Mouse (Mus musculus): Measurements from ENCODE around the gene Btbd6.

Gene Btbd6

DNA sequence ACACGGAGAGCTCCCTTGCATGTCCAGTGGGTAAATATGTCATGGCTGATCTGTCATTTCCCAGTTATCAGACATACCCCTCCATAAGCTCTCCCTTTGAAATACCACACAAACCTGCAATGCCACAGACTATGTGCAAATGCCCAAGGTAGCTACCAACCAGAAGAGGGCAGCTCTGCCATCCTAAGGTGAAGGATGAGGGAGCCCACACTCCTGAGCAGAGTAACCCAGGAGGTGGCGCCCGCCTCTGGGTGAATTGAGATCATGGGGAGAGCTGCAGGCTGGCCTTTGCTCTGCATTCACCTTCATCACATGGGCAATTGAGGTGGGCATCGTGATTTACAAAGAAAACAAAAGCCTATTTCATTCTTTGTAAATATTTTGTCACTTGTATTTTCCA is 28.7 kb downstream of the Btbd6 start:
- DNase-seq (ENCODE audit: low spot score in 2 of 2), result peak; percentile 73 to 81

DNA sequence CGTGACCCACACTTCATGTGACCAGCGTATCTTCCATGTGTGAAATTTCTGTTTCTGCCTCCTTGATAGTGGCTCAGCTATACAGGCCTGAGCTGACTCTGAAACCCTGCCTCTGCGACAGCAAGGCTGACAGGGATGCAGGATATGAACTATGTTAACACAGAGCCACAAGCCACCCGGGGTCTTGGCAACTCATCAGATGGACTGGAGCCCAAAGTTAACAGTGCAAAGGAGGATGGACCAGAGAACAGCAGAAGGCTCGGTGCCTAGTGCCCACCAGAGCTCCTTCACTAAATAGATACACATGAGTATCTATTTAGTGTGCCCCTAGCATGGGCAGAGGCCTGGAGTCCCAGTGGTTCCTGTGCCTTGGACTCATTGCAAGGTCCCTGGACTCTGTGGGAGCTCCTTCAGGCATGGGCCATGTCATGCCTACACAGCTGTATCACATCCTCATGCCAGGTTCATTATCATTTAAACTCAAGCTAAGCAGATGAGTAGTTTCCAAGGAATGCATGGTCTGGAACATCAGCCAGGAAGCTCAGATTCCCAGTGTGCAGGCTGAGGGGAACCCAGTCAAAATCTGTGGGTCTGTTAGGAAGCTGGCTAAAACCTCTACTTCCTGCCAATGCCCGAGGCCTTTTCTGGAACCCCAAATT is 35.5 kb downstream of the Btbd6 start:
- DNase-seq (ENCODE audit: low spot score in 2 of 2), result no peak

DNA sequence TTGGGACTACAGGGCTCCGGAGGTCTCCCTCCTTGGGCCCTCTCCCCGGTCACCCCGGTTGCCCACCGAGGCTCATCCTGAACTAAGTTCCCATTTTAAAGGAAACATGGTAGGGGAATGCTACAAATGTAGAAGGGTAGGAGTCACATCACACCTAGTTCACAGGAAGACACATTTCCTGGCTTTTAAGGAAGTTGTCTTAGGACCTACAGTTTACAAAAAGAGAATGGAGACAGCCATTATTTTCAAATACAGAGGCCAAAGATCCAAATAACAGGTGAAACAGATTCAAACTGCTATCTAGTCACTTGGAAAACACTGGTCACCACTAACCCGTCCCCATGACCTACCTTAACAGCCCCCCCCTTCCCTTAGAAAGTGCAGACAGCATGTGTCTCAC is 36.2 kb downstream of the Btbd6 start:
- DNase-seq (ENCODE audit: low spot score in 2 of 2), result no peak

DNA sequence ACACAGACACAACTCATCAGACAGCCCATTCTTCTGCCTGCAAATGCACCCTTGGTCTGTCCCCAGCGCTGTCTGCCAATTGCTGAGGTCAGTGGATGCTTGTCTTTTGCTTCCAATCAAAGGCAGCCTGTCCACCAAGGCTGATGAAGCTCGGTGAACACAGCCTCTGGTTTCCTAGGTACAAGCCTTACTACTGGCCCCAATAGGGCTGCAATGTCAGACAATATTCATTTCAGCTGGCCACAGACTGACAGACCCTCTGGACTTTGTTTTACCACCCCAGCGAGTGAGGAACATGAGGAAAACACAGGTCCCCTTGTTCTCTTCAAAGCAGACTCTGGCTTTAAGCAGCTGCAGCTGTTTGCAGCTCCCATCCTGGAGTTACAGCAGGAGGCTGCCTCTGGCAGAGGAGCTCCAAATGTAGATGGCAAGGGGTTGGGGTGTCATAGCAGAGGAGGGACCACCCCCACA is 36.8 kb downstream of the Btbd6 start:
- no peak for DNase-seq (ENCODE audit: low spot score in 2 of 2)

DNA sequence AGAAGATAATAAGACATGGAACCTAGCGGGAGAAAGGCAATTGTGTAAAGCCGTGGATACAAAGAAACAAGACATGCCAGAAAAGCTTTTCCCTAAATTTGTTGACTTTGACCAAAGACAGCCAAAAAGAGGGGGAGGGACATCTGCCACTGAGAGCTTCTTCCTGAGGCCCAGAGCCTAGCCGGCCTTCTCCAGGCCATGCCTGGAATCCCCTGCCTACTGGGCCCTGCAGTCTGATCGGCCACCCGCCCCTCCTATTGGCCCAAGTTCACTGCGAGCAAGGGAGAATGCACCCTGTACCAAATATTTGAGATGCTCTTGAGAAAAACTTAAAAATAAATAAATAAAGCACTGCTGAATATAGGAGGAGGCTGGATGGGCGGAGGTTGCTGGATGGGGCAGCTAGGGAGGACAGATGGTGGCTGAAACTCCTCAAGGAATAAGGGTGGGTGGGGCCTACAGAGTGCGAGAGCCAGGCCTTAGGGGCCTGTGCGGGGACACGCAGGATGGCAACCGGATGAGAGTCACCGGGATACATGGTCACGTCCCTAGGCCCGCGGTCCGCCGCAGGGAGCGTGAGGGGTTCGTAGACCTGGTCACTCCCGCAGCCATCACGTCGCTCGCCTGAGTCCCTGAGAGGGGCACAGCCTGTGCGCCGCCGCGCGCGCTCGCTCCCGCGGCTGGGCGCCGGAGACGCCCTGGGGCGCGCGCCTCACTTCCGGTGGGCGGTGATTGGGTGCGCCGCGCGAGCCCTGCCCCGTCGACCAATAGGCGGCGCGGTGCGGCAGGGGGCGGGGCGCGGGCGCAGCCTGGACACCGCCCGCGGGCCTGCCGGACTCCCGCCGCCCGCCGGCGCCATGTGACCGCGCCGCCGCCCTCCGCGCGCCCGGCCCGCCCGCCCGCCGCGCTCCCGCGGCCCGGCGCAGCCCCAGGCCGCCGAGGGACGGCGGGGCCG is 37.6 kb downstream of the Btbd6 start, which contains the start of gene Pacs2:
Pacs2 (plus strand) TSS at position 905 of the 955 bp plus-strand sequence.
- peak; percentile 79 to 94 for DNase-seq (ENCODE audit: low spot score in 2 of 2)

DNA sequence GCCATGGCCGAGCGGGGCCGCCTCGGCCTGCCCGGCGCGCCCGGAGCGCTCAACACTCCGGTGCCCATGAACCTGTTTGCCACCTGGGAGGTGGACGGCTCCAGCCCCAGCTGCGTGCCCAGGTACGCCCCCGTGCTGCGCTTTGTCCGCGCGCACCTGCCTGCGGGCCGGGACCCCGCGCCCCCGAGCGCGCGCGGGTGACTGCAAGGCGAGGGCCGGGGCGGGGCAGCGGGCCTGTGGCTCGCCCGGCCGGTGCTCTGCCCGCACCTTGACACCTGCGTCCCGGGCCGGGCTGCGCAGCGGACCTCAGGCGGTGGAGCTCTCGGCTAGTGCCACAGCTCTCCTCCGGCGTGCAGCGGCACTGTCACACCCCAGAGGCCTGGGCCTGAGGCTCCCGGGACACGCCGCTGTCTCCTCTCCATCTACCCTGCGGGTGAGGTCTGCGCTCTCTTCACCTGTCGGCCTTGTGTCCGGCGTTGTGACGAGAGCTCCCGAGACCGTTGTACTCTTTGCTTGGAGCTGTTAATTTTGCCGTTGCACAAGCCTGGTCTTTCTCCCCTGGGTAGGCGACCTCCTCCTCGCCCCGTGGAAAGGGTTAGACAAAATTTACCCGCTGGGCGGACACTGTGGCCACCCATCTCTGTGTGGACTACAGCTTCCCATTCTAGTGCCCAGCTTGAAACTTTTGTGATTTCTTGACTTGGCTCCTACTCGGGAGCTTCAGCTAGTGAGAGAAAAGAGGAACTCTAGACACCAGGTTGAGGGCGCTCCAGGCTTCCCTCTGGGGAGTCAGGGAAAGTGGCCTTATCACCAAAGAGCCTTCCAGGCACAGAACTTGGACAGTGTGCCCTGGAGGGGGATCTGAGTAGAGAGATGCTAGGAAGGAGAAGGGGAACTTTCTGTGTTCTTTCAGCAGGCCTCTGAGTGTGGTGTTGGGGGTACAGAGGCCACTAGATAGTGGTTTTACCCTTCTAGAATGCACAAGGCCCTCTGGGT is 38.6 kb downstream of the Btbd6 start:
- peak; percentile 12 to 35 for DNase-seq (ENCODE audit: low spot score in 2 of 2)

DNA sequence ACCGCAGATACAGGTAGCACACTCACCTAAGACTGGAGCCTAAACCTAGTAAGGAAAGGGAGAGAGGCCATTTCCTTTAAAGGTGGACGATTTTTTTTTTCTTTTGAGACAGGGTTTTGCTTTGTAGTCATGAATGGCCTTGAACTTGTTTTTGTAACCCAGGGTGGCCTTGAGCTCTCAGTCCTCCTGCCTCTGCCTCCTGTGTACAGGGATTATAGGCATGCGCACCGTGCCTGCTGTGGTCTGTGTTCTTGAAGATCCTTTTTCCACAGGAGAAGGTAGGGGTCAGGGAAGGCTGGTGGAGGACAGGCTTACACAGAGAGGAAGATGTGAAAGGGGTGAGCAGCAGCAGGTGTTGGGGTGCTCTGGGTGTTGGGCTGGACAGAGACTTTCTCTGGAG is 39.7 kb downstream of the Btbd6 start:
- no peak for DNase-seq (ENCODE audit: low spot score in 2 of 2)

DNA sequence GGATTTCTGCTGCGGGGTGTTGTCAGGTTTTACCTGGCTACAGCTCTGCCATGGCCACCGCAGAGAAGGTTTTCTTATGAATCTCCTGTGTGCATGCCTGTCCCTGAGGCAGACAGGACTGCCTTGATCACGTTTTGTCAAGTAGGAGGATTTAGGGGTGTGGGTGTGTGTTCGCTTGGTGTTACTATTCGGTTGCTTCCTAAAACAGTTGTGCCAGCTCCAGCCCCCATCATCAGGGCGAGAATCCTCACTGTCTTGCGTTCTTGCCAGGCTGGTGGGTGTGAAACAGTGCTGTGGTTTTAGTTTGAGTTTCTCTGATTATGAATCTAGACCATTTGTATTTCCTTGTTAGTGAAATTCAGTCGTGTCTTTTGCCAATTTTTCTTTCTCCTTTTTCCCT is 40.7 kb downstream of the Btbd6 start:
- no peak for DNase-seq (ENCODE audit: low spot score in 2 of 2)

DNA sequence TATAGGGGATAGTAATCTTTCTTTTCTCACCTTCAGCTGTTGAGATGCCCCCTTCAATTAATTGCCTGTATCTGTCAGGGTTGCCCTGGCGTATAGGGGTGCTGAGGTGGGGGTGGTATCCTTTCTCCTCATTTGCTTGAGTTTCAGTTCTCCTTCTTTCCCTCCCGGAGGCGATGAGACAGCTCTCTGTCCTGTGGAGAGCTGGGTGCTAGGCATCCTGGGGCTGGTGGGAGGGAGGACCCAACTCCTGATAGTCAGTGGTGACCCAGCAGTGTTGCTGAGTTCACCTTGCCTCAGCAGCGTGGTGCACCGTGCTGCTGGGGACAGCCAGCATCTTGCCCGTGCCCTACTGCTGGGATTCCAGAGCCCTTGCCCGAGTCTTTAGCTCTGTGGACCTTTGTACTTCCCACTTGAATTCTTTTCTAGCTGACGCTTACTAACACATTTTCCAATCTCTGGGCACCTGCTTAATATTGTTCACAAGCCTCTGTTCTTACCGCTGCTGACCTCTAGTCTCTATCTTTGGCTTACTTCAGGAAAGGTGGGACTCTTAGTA is 41.2 kb downstream of the Btbd6 start:
- no peak for DNase-seq (ENCODE audit: low spot score in 2 of 2)

DNA sequence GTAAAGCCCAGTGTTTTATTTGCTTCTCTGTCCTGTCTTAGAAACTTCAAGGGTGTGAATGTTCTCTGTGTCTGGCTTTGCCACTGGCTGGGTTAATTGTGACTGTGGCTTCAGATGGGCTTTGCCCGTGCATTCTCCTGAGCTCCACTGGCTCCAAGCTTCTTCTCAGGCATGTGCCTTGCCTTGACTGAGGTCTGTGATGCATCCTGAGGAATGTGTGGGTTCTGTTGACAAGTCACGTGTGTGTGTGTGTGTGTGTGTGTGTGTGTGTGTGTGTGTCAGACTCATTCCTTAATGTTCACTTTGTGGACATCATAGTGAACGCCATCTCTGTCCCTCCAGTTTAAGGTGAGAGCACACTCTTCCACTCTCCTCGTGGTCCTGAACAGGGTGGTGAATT is 42.5 kb downstream of the Btbd6 start:
- no peak for DNase-seq (ENCODE audit: low spot score in 2 of 2)

DNA sequence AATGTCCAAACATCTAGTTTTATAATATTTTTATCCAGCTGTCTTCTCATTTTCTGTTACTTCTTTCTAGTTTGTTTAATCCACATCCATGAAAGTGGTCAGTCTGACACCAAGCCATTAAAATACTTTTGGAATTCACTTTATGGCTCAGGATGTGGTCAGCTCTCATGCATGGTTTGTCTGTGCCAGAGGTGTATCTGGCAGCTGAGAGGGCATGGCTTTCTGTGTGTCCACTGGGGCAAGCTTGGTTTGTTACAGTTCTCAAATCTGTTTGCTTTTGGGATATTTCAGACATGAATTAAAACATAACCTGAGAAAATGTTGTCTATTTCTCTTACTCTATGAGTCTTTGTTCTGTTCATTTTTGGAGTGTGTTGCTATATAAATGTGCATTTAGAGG is 45.2 kb downstream of the Btbd6 start:
- DNase-seq (ENCODE audit: low spot score in 2 of 2), result no peak

DNA sequence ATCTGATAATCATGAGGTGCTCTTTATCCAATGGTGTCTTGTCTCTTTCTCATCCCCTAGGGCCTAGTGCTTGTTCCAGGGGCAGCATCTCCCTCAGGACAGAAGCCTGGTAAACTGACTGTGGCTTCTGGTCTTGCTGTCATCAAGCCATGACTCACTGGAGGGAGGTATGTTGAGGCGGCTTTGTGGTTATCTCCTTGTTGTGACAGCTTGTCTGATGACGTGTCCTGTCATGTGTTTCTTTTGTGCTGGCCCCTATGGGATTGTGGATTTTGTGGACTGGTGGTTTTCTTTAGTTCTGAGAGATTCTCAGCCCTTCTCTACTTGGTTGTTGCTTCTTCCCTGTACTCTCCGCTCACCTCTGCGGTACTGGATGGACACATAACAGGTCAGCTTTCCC is 46.8 kb downstream of the Btbd6 start:
- no peak for DNase-seq (ENCODE audit: low spot score in 2 of 2)

DNA sequence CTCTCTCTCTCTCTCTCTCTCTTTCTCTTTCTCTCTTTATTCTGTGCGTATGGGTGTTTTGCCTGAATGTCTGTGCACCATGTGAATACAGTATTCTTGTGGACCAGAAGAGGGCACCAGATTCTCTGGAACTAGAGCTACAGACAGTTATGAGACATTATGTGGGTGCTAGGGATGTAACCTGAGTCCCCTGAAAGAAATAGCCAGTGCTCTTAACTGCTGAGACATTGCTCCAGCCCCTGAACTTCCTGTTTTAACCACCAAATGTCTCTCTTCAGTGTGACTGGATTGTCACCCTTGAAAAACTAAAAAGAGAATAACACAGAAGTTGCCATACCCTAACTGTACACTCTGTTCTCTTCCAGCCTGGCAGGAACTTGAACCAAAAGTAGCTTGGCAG is 50.3 kb downstream of the Btbd6 start:
- no peak for DNase-seq (ENCODE audit: low spot score in 2 of 2)

DNA sequence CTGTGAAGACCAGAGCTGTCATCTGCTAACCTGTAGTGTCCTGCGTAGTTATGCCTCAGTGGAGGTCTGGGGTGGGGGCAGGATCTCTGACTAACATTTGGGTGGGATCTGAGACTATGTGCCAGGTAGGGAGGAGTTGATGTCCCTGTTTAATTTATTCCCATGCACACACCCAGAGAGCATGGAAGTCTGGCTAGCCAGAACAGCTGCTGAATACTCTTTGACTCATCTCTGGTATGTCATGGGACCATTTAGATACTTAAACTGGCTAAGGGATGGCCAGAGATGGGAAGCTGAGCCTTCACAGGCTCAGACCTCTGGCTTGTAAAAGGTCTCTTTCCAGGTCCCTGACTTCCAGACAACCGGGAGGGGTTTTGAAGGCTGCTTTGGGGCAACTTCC is 51.2 kb downstream of the Btbd6 start:
- DNase-seq (ENCODE audit: low spot score in 2 of 2), result no peak

DNA sequence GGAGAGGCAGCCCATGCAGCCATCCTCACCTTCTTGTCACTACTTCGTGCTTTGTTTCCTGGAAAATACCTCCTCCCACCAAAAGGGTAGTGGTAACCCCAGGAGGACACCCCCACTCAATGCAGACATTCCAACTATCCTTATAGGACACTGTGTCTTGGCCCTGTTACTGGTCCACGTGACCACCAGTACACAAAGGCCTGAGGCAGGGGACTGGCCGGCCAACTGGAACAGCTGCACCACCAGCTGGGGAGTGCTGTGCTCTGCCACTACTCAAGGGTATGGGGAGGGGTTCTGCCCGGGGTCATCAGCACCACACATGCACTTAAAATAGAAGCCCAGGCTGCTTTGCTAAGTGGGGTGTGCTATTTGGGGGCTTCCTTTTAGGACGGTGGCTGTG is 51.8 kb downstream of the Btbd6 start:
- no peak for DNase-seq (ENCODE audit: low spot score in 2 of 2)
